Mouse (Mus musculus) megakaryocyte, embryonic 14.5 days (primary cell): ENCODE measurements around the gene Ercc2.

Experiments
- FLI1 ChIP-seq: IDR thresholded peaks from 2 replicates; pipeline ENCODE4 v1.6.1; 2012; ENCODE audit warnings: low read length, inconsistent platforms, mixed read lengths
- GATA1 ChIP-seq: IDR thresholded peaks from 3 replicates; pipeline ENCODE4 v1.6.1; 2012; ENCODE audit warnings: mixed read lengths, low read length, inconsistent platforms, borderline replicate concordance

- TF ChIP-seq FLI1, result no peak
- TF ChIP-seq GATA1, result no peak
Observed at GRCm38 (mm10) chr7:19362276-19362675, 19.5 kb upstream of the Ercc2 start.
